Mouse (Mus musculus) erythroid progenitor cell, adult 5-6 weeks (primary cell): ENCODE results near the gene Txndc2. TPM values are rescaled to one million over a fixed set of nuclear protein-coding genes. Genes with fewer than 3 reads are reported as not detected.
"Not testable (repeated sequence)": the region's sequence is repeated elsewhere in the genome, so short reads cannot be mapped to it uniquely, and the experiment has no call there.

Experiments used
- ATAC-seq: replicated peaks from 2 replicates; pipeline ENCODE4 v1.8.0; 2016; ENCODE audit warnings: moderate number of reproducible peaks, mild to moderate bottlenecking, moderate TSS enrichment, inconsistent platforms; ENCODE audit not compliant: poor library complexity, low FRiP score, severe bottlenecking
- total RNA-seq, 2 experiments: library from RNA; stranded (forward) in 1 of 2; stranded (reverse) in 1 of 2; fragments of 150-400 nt in 1 of 2; fragments of 186-747, 209-891 nt in 1 of 2; gene quantifications; 2 replicates each; pipeline versions ENCODE4 v1.2.3 to v1.2.4; 2015 to 2017; ENCODE audit warnings: low replicate concordance in 2 of 2

The Txndc2 gene
- total RNA-seq, 2 experiments from 2014 or later: not detected

GRCm38 (mm10) chr17:65657958-65658357 lies 16.0 kb upstream of the Txndc2 start:
- no peak for ATAC-seq

GRCm38 (mm10) chr17:65656731-65657130 lies 14.8 kb upstream of the Txndc2 start:
- 0 out of 2 replicates have a peak, but pooled peaks have one; percentile 11 for ATAC-seq

- peak; percentile 56; the same call in 1 of the 2 replicates for ATAC-seq
Measured at GRCm38 (mm10) chr17:65656076-65656475, 14.1 kb upstream of the Txndc2 start.

- no peak for ATAC-seq
Measured at GRCm38 (mm10) chr17:65655608-65656007, 13.6 kb upstream of the Txndc2 start.

- no peak for ATAC-seq
Measured at GRCm38 (mm10) chr17:65650598-65650997, 8.6 kb upstream of the Txndc2 start.

DNA sequence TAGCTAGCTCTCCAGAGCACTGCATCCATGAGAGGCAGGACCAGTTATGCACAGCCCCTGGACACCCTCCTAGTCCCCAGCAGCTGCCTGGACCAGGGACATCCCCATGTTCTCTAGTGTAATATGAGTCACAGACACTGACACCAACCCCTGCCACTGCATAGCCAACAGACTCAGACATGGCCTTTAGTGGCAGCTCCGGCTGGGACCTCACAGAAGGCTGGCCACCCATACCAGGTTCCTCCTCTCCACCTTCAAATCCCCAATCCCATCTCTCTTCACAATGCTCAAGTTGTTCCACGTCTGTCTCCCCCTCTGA lies 7.2 kb upstream of the Txndc2 start:
- no peak for ATAC-seq

- no peak for ATAC-seq
Measured at GRCm38 (mm10) chr17:65648371-65649174, 6.6 kb upstream of the Txndc2 start.

DNA sequence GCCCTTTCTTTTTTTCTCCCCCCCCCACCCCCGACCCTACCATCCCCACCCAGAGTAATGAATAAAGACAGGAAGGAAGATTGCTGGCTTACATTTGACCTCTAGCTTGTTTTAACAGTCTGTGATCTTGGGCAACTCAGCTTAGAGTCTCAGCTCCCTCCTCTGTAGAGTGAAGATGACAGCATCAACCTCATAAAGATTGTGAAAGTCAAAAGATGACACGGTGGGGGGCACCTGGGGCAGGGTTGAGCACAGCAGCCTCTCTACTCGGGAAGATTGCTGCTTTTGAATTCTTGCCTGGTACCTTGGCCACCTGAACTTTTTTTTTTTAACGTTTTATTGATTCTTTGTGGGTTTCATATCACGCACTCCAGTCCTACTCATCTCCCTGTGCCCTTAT lies 6.0 kb upstream of the Txndc2 start:
- ATAC-seq: no peak

- no peak for ATAC-seq
Measured at GRCm38 (mm10) chr17:65647226-65647625, 5.3 kb upstream of the Txndc2 start.

GRCm38 (mm10) chr17:65643579-65643978 lies 1.6 kb upstream of the Txndc2 start:
- no peak for ATAC-seq

GRCm38 (mm10) chr17:65643051-65643521 lies 1.1 kb upstream of the Txndc2 start:
- no peak for ATAC-seq

GRCm38 (mm10) chr17:65642578-65642991 lies 617 bp upstream of the Txndc2 start:
- no peak for ATAC-seq

DNA sequence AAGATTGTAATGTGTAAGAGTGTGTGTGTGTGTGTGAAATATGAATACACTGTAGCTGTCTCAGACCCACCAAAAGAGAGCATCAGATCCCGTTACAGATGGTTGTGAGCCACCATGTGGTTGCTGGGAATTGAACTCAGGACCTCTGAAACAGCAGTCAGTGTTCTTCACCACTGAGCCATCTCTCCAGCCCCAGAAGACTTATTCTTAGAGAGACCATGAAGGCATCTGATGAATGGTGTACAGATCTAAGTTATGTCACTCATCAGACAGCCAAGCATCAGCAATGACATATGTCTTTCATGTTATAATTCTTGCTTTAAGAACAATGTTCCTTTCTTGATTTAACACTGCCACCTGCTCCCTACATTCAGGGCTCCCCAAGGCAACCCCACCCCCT lies 2.8 kb downstream of the Txndc2 start:
- no peak for ATAC-seq

GRCm38 (mm10) chr17:65635715-65636360 lies 6.1 kb downstream of the Txndc2 start:
- ATAC-seq: no peak

DNA sequence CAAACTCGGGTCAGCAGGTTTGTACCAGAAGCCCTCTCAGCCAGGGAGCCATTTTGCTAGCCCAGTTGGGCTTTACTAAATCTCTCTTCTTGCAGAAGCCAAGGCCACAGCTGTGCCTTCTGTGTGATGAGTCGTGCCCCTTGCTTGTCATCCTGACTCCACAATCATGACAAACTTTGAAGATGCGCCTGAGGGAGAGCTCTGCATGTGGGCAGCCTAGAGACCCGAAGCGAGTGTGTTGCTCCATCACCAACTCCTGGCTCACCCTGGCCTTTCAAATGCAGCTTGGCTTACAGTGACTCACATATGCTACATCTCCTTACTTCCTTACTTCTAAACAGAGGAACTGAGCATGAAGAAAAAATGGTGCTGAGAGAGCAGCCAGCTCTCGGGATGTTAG lies 12.0 kb downstream of the Txndc2 start:
- ATAC-seq: no peak

DNA sequence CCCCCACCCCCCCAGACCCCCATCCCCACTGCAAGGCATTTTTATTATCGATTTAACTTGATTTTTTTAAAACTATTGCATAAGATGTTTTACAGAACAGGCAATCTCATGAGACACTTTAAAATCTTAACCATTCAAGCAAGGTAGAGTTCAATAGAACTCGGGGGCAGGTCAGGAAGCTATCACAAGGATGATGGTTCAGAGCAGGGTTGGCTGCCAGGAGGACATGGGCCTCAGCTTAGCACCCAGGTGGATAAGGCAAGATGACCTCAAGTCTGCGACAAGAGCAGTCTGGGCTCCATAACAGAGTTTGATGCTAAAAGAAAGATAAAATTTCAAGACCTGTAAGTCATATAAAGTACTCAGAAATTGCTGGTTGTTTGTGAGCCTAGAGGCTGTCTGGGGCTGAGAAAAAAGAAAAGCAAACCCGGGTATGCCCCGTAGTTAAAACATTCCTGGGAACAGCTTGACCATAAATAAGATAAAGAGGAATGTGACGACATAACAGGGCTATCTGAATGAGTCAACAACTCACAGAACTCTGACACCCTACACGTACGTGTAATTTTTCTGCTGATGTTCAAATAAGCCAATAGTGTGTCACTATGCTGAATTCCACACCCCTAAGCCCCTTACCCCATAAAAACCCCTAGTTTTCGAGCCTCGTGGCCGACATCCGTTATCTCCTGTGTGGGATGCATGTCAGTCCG lies 13.0 kb downstream of the Txndc2 start:
- not testable (repeated sequence) for ATAC-seq

DNA sequence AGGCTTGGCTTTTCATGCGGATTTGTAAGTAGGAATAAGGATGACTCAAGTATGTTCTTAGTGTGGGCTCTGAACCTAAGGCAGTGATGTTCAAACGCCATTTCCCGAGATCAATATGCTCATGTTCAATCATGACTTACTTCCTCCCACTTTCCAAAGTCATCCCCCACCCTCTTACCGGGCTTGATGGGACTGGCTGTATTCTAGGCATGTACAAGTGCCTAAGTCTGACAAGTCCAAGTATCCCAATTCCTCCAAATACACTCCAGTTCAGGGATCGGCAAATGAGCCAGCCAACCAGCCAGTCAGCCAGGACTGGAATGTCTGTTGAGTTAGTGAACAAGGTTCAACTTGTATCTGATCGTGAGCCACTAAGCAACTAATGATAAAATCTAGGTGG lies 15.7 kb downstream of the Txndc2 start:
- no peak for ATAC-seq

- no peak for ATAC-seq
Measured at GRCm38 (mm10) chr17:65625563-65625962, 16.4 kb downstream of the Txndc2 start.

DNA sequence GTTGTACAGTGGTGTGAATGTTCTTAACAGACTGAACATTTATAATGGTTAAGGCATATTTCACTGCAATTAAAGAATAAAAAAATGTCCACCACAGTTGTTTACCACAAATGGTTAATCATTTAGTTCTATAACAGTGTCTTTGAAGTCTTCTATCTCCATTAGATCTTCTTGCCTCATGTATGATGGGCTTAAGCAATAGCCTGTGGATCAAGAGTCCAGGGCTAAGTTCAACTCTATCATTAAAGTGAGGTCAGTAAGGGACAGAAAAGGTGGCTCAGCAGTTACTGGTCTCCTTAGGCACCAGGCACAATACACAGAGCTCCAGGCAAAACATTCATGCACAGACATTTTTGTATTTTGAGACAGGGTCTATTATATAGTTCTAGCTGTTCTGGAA lies 18.8 kb downstream of the Txndc2 start:
- no peak for ATAC-seq

DNA sequence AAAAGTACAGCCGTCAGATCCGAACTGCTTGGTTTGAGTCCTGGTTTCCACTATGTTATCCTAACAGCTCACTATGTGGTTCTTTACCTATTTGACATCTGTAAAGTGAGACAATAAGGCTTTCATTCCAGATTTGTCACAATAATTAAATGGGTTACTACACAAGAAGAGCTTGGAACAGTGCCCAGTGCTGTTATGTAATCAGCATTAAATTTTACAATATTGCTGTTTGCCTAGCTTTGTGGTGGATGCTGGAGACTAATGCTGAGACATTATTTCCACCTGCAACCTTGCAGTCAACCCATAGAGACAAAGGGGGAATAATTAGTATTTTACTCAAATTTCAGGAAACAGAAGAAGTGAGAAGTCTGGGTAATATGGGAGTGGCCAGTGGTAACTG lies 23.5 kb downstream of the Txndc2 start:
- no peak for ATAC-seq

DNA sequence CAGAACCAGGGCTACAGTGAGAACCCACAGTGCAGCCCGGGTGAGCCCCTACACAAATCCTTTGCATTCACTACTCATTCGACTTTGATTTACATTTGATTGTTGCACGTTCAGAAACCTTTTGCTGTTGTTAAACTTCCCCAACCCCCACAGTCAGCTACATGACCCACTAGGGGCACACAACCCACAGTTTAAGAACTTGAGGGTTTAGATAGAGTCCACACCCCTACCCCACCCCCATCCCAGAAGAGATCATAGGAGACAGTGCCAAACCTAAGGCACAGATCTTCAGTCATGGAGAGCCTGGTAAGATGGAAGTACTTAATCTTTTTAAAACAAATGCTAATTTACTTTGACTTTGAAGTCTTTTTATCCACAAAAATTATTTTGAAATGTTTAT lies 26.3 kb downstream of the Txndc2 start:
- no peak for ATAC-seq
